Mouse (Mus musculus) hindbrain, postnatal 0 days (tissue): ENCODE measurements at regions not wholly inside any gene's neighbourhood (a gene's known extent, or its start where the extent isn't known, plus 50 kb on each side); places are given as distances from the start of the nearest gene placed in this dataset.

Source experiments
- ATAC-seq: fragments of 200-750 bp; cut with Nextera tagmentation; 2 replicates; pipeline ENCODE4 v1.8.0; 2017; ENCODE audit warnings: mild to moderate bottlenecking, moderate TSS enrichment, moderate library complexity
- DNase-seq: peaks from one replicate; pipeline ENCODE4 v3.0.0-alpha.2; 2015; ENCODE audit warnings: low spot score
- H3K27ac ChIP-seq: fragments of 300-500 bp; sonication (generic); 2 replicates; pipeline ENCODE4 v1.5.1; 2014; ENCODE audit warnings: mild to moderate bottlenecking
- H3K27me3 ChIP-seq: fragments of 300-500 bp; sonication (generic); 2 replicates; pipeline ENCODE4 v1.6.1; 2014; ENCODE audit warnings: low read length, mixed read lengths; ENCODE audit not compliant: insufficient read depth
- H3K36me3 ChIP-seq: fragments of 300-500 bp; sonication (generic); 2 replicates; pipeline ENCODE4 v1.6.1; 2014; ENCODE audit warnings: low read length, mixed read lengths; ENCODE audit not compliant: insufficient read depth
- H3K4me1 ChIP-seq: fragments of 300-500 bp; sonication (generic); 2 replicates; pipeline ENCODE4 v1.6.1; 2014; ENCODE audit warnings: antibody characterized with exemption, low read length, mixed read lengths; ENCODE audit not compliant: insufficient read depth
- H3K4me2 ChIP-seq: fragments of 300-500 bp; sonication (generic); 2 replicates; pipeline ENCODE4 v1.6.1; 2014; ENCODE audit warnings: low read depth, mild to moderate bottlenecking, low read length, moderate library complexity, mixed read lengths
- H3K4me3 ChIP-seq: fragments of 300-500 bp; sonication (generic); 2 replicates; pipeline ENCODE4 v1.5.1; 2014; ENCODE audit warnings: low read length
- H3K9ac ChIP-seq: fragments of 300-500 bp; sonication (generic); replicated peaks from 2 replicates; pipeline ENCODE4 v1.6.1; 2014; ENCODE audit warnings: mild to moderate bottlenecking, low read length, moderate library complexity, mixed read lengths
- H3K9me3 ChIP-seq: fragments of 300-500 bp; sonication (generic); 2 replicates; pipeline ENCODE4 v1.6.1; 2016; ENCODE audit warnings: low read length, mixed read lengths
- CTCF ChIP-seq: IDR thresholded peaks from 2 replicates; pipeline ENCODE4 v1.5.1; 2016; ENCODE audit warnings: antibody characterized with exemption, control low read depth, low read depth
- WGBS: fragments of 180-500 bp; shearing (Covaris S2); extraction: QIAGEN DNeasy Blood & Tissue Kit; methylation state at CpG from one replicate; pipeline ENCODE4 v1.1.7; 2014; 5-methylcytosine and 5-hydroxymethylcytosine counted together

GRCm38 (mm10) chr19:59577886-59578285 is 119.7 kb downstream of the Emx2 start:
- no peak for TF ChIP-seq CTCF
- ATAC-seq = no peak
- Histone ChIP-seq H3K9me3 (no peaks in the 10 kb centered on the region), H3K4me3 (no peak overlapping the region), H3K27me3 (no peaks in the 10 kb centered on the region), H3K4me2 (no peak overlapping the region), H3K27ac (no peak overlapping the region), H3K36me3 (no peaks in the 10 kb centered on the region), H3K4me1 (no peaks in the 10 kb centered on the region), H3K9ac (no peak overlapping the region)
- WGBS = 74% methylated on average over 9 of the region's 9 CpGs
- DNase-seq = peak; percentile 17

- DNase-seq = no peak
- Histone ChIP-seq H3K4me3 (no peak overlapping the region), H3K27ac (no peak overlapping the region), H3K9me3 (no peaks in the 10 kb centered on the region), H3K36me3 (no peaks in the 10 kb centered on the region), H3K9ac (no peak overlapping the region), H3K4me1 (no peaks in the 10 kb centered on the region), H3K4me2 (no peak overlapping the region), H3K27me3 (no peaks in the 10 kb centered on the region)
- 90% methylated on average over 1 of the region's 1 CpGs for WGBS
- no peak for ATAC-seq
- no peak for TF ChIP-seq CTCF
Measured at GRCm38 (mm10) chr19:59579676-59580075, 121.5 kb downstream of the Emx2 start.

- Histone ChIP-seq H3K4me1 (0 out of 2 replicates have a peak, but pooled peaks cover 5% of the 10 kb centered on the region), H3K9me3 (no peaks in the 10 kb centered on the region), H3K27me3 (no peaks in the 10 kb centered on the region), H3K9ac (no peak overlapping the region), H3K4me3 (no peak overlapping the region), H3K27ac (no peak overlapping the region), H3K4me2 (no peak overlapping the region), H3K36me3 (no peaks in the 10 kb centered on the region)
- DNase-seq (no peak), ATAC-seq (no peak)
- 64% methylated on average over 4 of the region's 4 CpGs for WGBS
- no peak for TF ChIP-seq CTCF
Measured at GRCm38 (mm10) chr19:59585835-59586234, 127.7 kb downstream of the Emx2 start.

- no peak overlapping the region for H3K9ac ChIP-seq
- DNase-seq (no peak), ATAC-seq (no peak)
- 70% methylated on average over 12 of the region's 12 CpGs for WGBS
- 0 out of 2 replicates have a peak, but pooled peaks cover 5% of the 10 kb centered on the region for H3K4me1 ChIP-seq
- H3K27me3 ChIP-seq = no peaks in the 10 kb centered on the region
- no peak overlapping the region for H3K4me3 ChIP-seq
- no peaks in the 10 kb centered on the region for H3K9me3 ChIP-seq
- no peak overlapping the region for H3K4me2 ChIP-seq
- no peak for TF ChIP-seq CTCF
- no peak overlapping the region for H3K27ac ChIP-seq
- H3K36me3 ChIP-seq = no peaks in the 10 kb centered on the region
Measured at GRCm38 (mm10) chr19:59587303-59587702, 129.1 kb downstream of the Emx2 start.

GRCm38 (mm10) chr19:59588068-59588522 is 129.9 kb downstream of the Emx2 start:
- 0 out of 2 replicates have a peak, but pooled peaks cover 5% of the 10 kb centered on the region for H3K4me1 ChIP-seq
- peak overlapping the region; percentile 24 for H3K4me3 ChIP-seq
- WGBS = under 1% methylated on average over 17 of the region's 17 CpGs
- H3K9me3 ChIP-seq = no peaks in the 10 kb centered on the region
- no peaks in the 10 kb centered on the region for H3K27me3 ChIP-seq
- no peak overlapping the region for H3K27ac ChIP-seq
- peak overlapping the region; percentile 58 for H3K4me2 ChIP-seq
- TF ChIP-seq CTCF = no peak
- DNase-seq = peak; percentile 66
- H3K36me3 ChIP-seq = no peaks in the 10 kb centered on the region
- H3K9ac ChIP-seq = no peak overlapping the region
- ATAC-seq = peak; percentile 40; the same call in 1 of the 2 replicates

- WGBS = 96% methylated on average over 3 of the region's 3 CpGs
- no peak for ATAC-seq
Measured at GRCm38 (mm10) chr19:59590021-59590420, 131.8 kb downstream of the Emx2 start.

GRCm38 (mm10) chr19:59592060-59592459 is 133.9 kb downstream of the Emx2 start:
- Histone ChIP-seq H3K27ac (no peak overlapping the region), H3K27me3 (no peaks in the 10 kb centered on the region), H3K4me3 (no peak overlapping the region), H3K9me3 (no peaks in the 10 kb centered on the region), H3K36me3 (no peaks in the 10 kb centered on the region), H3K4me2 (no peak overlapping the region), H3K9ac (no peak overlapping the region), H3K4me1 (0 out of 2 replicates have a peak, but pooled peaks cover 5% of the 10 kb centered on the region)
- no peak for DNase-seq
- no peak for TF ChIP-seq CTCF
- 76% methylated on average over 3 of the region's 3 CpGs for WGBS
- ATAC-seq = no peak

More at GRCm38 (mm10) chr19:59590021-59590420, 131.8 kb downstream of the Emx2 start:
- H3K36me3 ChIP-seq = no peaks in the 10 kb centered on the region
- H3K4me3 ChIP-seq = no peak overlapping the region
- DNase-seq = no peak
- 0 out of 2 replicates have a peak, but pooled peaks cover 5% of the 10 kb centered on the region for H3K4me1 ChIP-seq
- H3K27me3 ChIP-seq = no peaks in the 10 kb centered on the region
- no peak for TF ChIP-seq CTCF
- H3K27ac ChIP-seq = no peak overlapping the region
- H3K9ac ChIP-seq = no peak overlapping the region
- no peak overlapping the region for H3K4me2 ChIP-seq
- H3K9me3 ChIP-seq = no peaks in the 10 kb centered on the region
